Mouse (Mus musculus) limb, embryonic 11.5 days (tissue): ENCODE measurements at regions not wholly inside any gene's neighbourhood (a gene's known extent, or its start where the extent isn't known, plus 50 kb on each side); places are given as distances from the start of the nearest gene placed in this dataset.

Experiments used
- ATAC-seq: fragments of 200-750 bp; cut with Nextera tagmentation; 2 replicates; pipeline ENCODE4 v1.8.0; 2017; ENCODE audit warnings: low read depth; ENCODE audit not compliant: insufficient number of reproducible peaks, low FRiP score, low TSS enrichment
- DNase-seq: peaks from one replicate; pipeline ENCODE4 v3.0.0-alpha.2; 2015; ENCODE audit warnings: low spot score
- H3K27ac ChIP-seq: fragments of 300-500 bp; sonication (generic); replicated peaks from 2 replicates; pipeline ENCODE4 v1.5.1; 2014; ENCODE audit warnings: low read depth, mild to moderate bottlenecking, low read length
- H3K27me3 ChIP-seq: fragments of 300-500 bp; sonication (generic); 2 replicates; pipeline ENCODE4 v1.6.1; 2014; ENCODE audit warnings: mild to moderate bottlenecking, low read length, mixed read lengths; ENCODE audit not compliant: control insufficient read depth, insufficient read depth
- H3K36me3 ChIP-seq: fragments of 300-500 bp; sonication (generic); 2 replicates; pipeline ENCODE4 v1.6.1; 2014; ENCODE audit warnings: mild to moderate bottlenecking, low read length, moderate library complexity, mixed read lengths; ENCODE audit not compliant: control insufficient read depth, insufficient read depth
- H3K4me1 ChIP-seq: fragments of 300-500 bp; sonication (generic); 2 replicates; pipeline ENCODE4 v1.6.1; 2014; ENCODE audit warnings: low read length, mixed read lengths; ENCODE audit not compliant: control insufficient read depth, insufficient read depth
- H3K4me2 ChIP-seq: fragments of 300-500 bp; sonication (generic); 2 replicates; pipeline ENCODE4 v1.6.1; 2014; ENCODE audit warnings: low read depth, mild to moderate bottlenecking, moderate library complexity; ENCODE audit not compliant: severe bottlenecking
- H3K4me3 ChIP-seq: fragments of 300-500 bp; sonication (generic); 2 replicates; pipeline ENCODE4 v1.5.1; 2014; ENCODE audit warnings: low read depth, low read length
- H3K9ac ChIP-seq: fragments of 300-500 bp; sonication (generic); 2 replicates; pipeline ENCODE4 v1.6.1; 2014; ENCODE audit warnings: mild to moderate bottlenecking, low read length
- H3K9me3 ChIP-seq: fragments of 300-500 bp; sonication (generic); 2 replicates; pipeline ENCODE4 v1.6.1; 2016; ENCODE audit warnings: low read length; ENCODE audit not compliant: control insufficient read depth
- WGBS: fragments of 180-500 bp; shearing (Covaris S2); extraction: QIAGEN DNeasy Blood & Tissue Kit; methylation state at CpG from one replicate; pipeline ENCODE4 v1.1.7; 2014; 5-methylcytosine and 5-hydroxymethylcytosine counted together

GRCm38 (mm10) chr13:63988263-63988662 is 100.8 kb downstream of the Hsd17b3 start:
- no peak overlapping the region for H3K9ac ChIP-seq
- no peak overlapping the region for H3K27ac ChIP-seq
- H3K4me2 ChIP-seq = no peak overlapping the region
- peaks cover 11% of the 10 kb centered on the region; the same call in 1 of the 2 replicates for H3K4me1 ChIP-seq
- 76% methylated on average over 4 of the region's 4 CpGs for WGBS
- H3K9me3 ChIP-seq = no peaks in the 10 kb centered on the region
- H3K4me3 ChIP-seq = no peak overlapping the region
- ATAC-seq = no peak
- no peak for DNase-seq
- no peaks in the 10 kb centered on the region for H3K27me3 ChIP-seq
- H3K36me3 ChIP-seq = no peaks in the 10 kb centered on the region

GRCm38 (mm10) chr13:63986681-63987080 is 102.3 kb downstream of the Hsd17b3 start:
- ATAC-seq = no peak
- no peak overlapping the region for H3K9ac ChIP-seq
- 91% methylated on average over 5 of the region's 5 CpGs for whole genome bisulfite sequencing
- no peaks in the 10 kb centered on the region for H3K9me3 ChIP-seq
- no peak for DNase-seq
- H3K27me3 ChIP-seq = no peaks in the 10 kb centered on the region
- H3K4me3 ChIP-seq = no peak overlapping the region
- peaks cover 11% of the 10 kb centered on the region; the same call in 1 of the 2 replicates for H3K4me1 ChIP-seq
- H3K36me3 ChIP-seq = no peaks in the 10 kb centered on the region
- no peak overlapping the region for H3K4me2 ChIP-seq
- no peak overlapping the region for H3K27ac ChIP-seq

- WGBS = 7% methylated on average over 4 of the region's 4 CpGs
- DNase-seq = peak; percentile 47
- no peak for ATAC-seq
- H3K4me2 ChIP-seq = no peak overlapping the region
- H3K36me3 ChIP-seq = no peaks in the 10 kb centered on the region
- H3K4me3 ChIP-seq = no peak overlapping the region
- H3K9ac ChIP-seq = no peak overlapping the region
- no peaks in the 10 kb centered on the region for H3K27me3 ChIP-seq
- no peaks in the 10 kb centered on the region for H3K9me3 ChIP-seq
- H3K27ac ChIP-seq = no peak overlapping the region
- peaks cover 14% of the 10 kb centered on the region for H3K4me1 ChIP-seq
Observed at GRCm38 (mm10) chr13:63985590-63985989, 103.4 kb downstream of the Hsd17b3 start.

GRCm38 (mm10) chr13:63985086-63985485 is 103.9 kb downstream of the Hsd17b3 start:
- no peak overlapping the region for H3K27ac ChIP-seq
- 74% methylated on average over 5 of the region's 5 CpGs for WGBS
- ATAC-seq = no peak
- H3K27me3 ChIP-seq = no peaks in the 10 kb centered on the region
- no peak overlapping the region for H3K4me3 ChIP-seq
- no peaks in the 10 kb centered on the region for H3K36me3 ChIP-seq
- DNase-seq = no peak
- peaks cover 18% of the 10 kb centered on the region for H3K4me1 ChIP-seq
- H3K4me2 ChIP-seq = no peak overlapping the region
- no peaks in the 10 kb centered on the region for H3K9me3 ChIP-seq
- no peak overlapping the region for H3K9ac ChIP-seq

GRCm38 (mm10) chr13:63980012-63980691 is 108.9 kb downstream of the Hsd17b3 start:
- Histone ChIP-seq H3K4me1 (peaks cover 15% of the 10 kb centered on the region), H3K9me3 (no peaks in the 10 kb centered on the region), H3K4me3 (no peak overlapping the region), H3K27ac (no peak overlapping the region), H3K9ac (peak overlapping the region; percentile 30; the same call in 1 of the 2 replicates), H3K27me3 (no peaks in the 10 kb centered on the region), H3K36me3 (no peaks in the 10 kb centered on the region), H3K4me2 (no peak overlapping the region)
- ATAC-seq = no peak; the same call in 1 of the 2 replicates
- DNase-seq = peak; percentile 33
- 19% methylated on average over 7 of the region's 7 CpGs for WGBS

- no peak overlapping the region for H3K9ac ChIP-seq
- DNase-seq = no peak
- no peak overlapping the region for H3K4me3 ChIP-seq
- no peaks in the 10 kb centered on the region for H3K36me3 ChIP-seq
- H3K4me2 ChIP-seq = no peak overlapping the region
- H3K4me1 ChIP-seq = peaks cover 11% of the 10 kb centered on the region
- ATAC-seq = no peak
- H3K9me3 ChIP-seq = no peaks in the 10 kb centered on the region
- 5% methylated on average over 1 of the region's 1 CpGs for WGBS
- no peaks in the 10 kb centered on the region for H3K27me3 ChIP-seq
- H3K27ac ChIP-seq = no peak overlapping the region
Observed at GRCm38 (mm10) chr13:63979581-63979980, 109.4 kb downstream of the Hsd17b3 start.

GRCm38 (mm10) chr13:63969907-63970306 is 119.1 kb downstream of the Hsd17b3 start:
- no peak for ATAC-seq
- 28% methylated on average over 2 of the region's 2 CpGs for WGBS
- H3K9me3 ChIP-seq = no peaks in the 10 kb centered on the region
- H3K4me1 ChIP-seq = 0 out of 2 replicates have a peak, but pooled peaks cover 2% of the 10 kb centered on the region
- no peak for DNase-seq
- H3K36me3 ChIP-seq = no peaks in the 10 kb centered on the region
- H3K9ac ChIP-seq = no peak overlapping the region
- no peaks in the 10 kb centered on the region for H3K27me3 ChIP-seq
- no peak overlapping the region for H3K4me3 ChIP-seq
- H3K4me2 ChIP-seq = no peak overlapping the region
- H3K27ac ChIP-seq = no peak overlapping the region

- WGBS = 20% methylated on average over 3 of the region's 3 CpGs
- H3K4me3 ChIP-seq = no peak overlapping the region
- no peaks in the 10 kb centered on the region for H3K36me3 ChIP-seq
- H3K9ac ChIP-seq = no peak overlapping the region
- DNase-seq = peak; percentile 44
- no peaks in the 10 kb centered on the region for H3K27me3 ChIP-seq
- 0 out of 2 replicates have a peak, but pooled peaks cover 2% of the 10 kb centered on the region for H3K4me1 ChIP-seq
- no peak overlapping the region for H3K27ac ChIP-seq
- H3K4me2 ChIP-seq = no peak overlapping the region
- ATAC-seq = no peak
- no peaks in the 10 kb centered on the region for H3K9me3 ChIP-seq
Observed at GRCm38 (mm10) chr13:63968623-63969022, 120.4 kb downstream of the Hsd17b3 start.

- Histone ChIP-seq H3K4me1 (peaks cover 3% of the 10 kb centered on the region; the same call in 1 of the 2 replicates), H3K36me3 (no peaks in the 10 kb centered on the region), H3K9me3 (no peaks in the 10 kb centered on the region), H3K27ac (no peak overlapping the region), H3K4me2 (no peak overlapping the region), H3K9ac (no peak overlapping the region), H3K27me3 (no peaks in the 10 kb centered on the region), H3K4me3 (no peak overlapping the region)
- WGBS = 9% methylated on average over 5 of the region's 5 CpGs
- no peak for ATAC-seq
- no peak for DNase-seq
Observed at GRCm38 (mm10) chr13:63957098-63957497, 131.9 kb downstream of the Hsd17b3 start.
